Mouse (Mus musculus) CH12.LX (cell line): Measurements from ENCODE around the gene Pom121l2.

Experiments
- POLR2A ChIP-seq: IDR thresholded peaks from 2 replicates; pipeline ENCODE4 v1.6.1; 2011; ENCODE audit warnings: low read depth, mild to moderate bottlenecking, improper control_type of control experiment, low read length
- RCOR1 ChIP-seq: conservative IDR thresholded peaks from 2 replicates; pipeline ENCODE4 v1.6.1; 2012; ENCODE audit warnings: low read depth, mild to moderate bottlenecking, inconsistent platforms, low read length, improper control_type of control experiment
- UBTF ChIP-seq: IDR thresholded peaks from 2 replicates; pipeline ENCODE4 v1.6.1; 2012; ENCODE audit warnings: low read depth, mild to moderate bottlenecking, inconsistent platforms, low read length, improper control_type of control experiment, moderate library complexity

GRCm38 (mm10) chr13:22007121-22007510, 26.1 kb downstream of the Pom121l2 start:
- no peak for TF ChIP-seq RCOR1
- no peak for TF ChIP-seq POLR2A
- no peak for TF ChIP-seq UBTF
